ENCODE assay signal across 24 mouse cellular contexts in the genomic region with DNA sequence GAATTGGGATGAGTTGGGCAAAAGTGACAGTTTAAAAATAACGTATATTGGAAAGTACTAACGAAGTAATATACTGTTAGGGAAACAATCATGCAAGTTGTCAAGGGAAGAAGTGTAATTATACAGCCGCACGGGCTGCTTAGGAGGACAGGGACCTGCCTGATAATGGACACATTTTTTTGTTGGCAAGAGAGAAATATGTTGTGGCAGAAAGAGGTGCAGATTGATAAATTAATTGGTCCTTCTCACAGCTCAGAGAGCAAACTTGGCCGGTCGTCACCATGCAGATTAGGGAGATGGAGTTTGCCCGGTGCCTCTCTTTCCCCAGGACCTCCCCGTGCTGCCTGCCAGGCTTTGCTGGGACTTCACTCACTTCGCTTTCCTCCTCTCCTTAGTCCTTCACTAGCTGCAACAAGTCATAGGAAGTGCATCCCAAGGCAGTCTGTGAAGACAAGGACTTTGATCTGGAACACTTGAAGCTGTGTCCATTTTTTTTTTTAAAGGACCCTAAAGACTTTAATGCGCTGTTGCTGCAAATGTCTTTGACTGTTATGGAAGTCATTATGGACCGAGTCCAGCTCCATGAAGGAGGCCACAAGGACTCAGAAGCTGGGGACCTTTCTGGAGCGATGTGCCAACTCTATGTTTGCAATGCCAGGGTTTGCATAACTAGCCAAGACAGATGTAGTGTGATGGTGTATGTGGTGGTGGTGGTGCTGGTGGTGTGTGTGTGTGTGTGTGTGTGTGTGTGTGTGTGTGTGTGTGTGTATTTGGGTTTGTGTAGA.
DNase-seq lines count a peak whose midpoint lies in the region; ATAC-seq and TF ChIP-seq lines count a peak whose summit lies in the region.
"Had no signal": no experiment of that assay in that cellular context is flagged by ENCODE, and none has a peak within 500 bp of the region (broad histone marks: within the 10 kb centered on the region; RNA-seq: fewer than 3 reads in every experiment).

No protein-coding gene starts in this region.

- no peak overlapping the region for H3K4me2 ChIP-seq in lung, postnatal 0 days (replicated peaks; ENCODE audit: low read depth, low read length)
- H3K4me2 ChIP-seq: embryonic facial prominence, embryonic 15.5 days; heart, embryonic 12.5 days; kidney, embryonic 15.5 days; liver, embryonic 15.5 days; midbrain, embryonic 13.5 days had no signal

- no peak for TF ChIP-seq CTCF in kidney, adult 2 months (conservative IDR thresholded peaks at IDR 0.05; ENCODE audit: insufficient read depth, insufficient read length, low read depth, low read length)
- TF ChIP-seq CTCF in lung, postnatal 0 days (IDR thresholded peaks at IDR 0.05), result no peak
- no peak for TF ChIP-seq CTCF in lung, adult 2 months (IDR thresholded peaks at IDR 0.05; ENCODE audit: insufficient read depth, low read length)

- 81% methylated on average over 12 of the region's 12 CpGs for WGBS in kidney, adult 2 months
- WGBS in lung, postnatal 0 days, result 50% methylated on average over 12 of the region's 12 CpGs
- 80% methylated on average over 12 of the region's 12 CpGs for whole genome bisulfite sequencing in lung, adult 2 months

- H3K27me3 ChIP-seq in kidney, adult 2 months (replicated peaks; ENCODE audit: control insufficient read depth, insufficient read depth, low read length), result no peaks in the 10 kb centered on the region
- no peaks in the 10 kb centered on the region for H3K27me3 ChIP-seq in lung, postnatal 0 days (replicated peaks; ENCODE audit: insufficient read depth, low read length)
- H3K27me3 ChIP-seq: embryonic facial prominence, embryonic 15.5 days; heart, embryonic 12.5 days; liver, embryonic 15.5 days; megakaryocyte, embryonic 14.5 days had no signal

- no peaks in the 10 kb centered on the region for H3K9me3 ChIP-seq in lung, postnatal 0 days (ENCODE audit: low read length)
- H3K9me3 ChIP-seq: embryonic facial prominence, embryonic 15.5 days; heart, embryonic 12.5 days; kidney, embryonic 15.5 days; limb, embryonic 10.5 days; liver, embryonic 15.5 days; megakaryocyte, embryonic 14.5 days; midbrain, embryonic 13.5 days had no signal

- no peaks in the 10 kb centered on the region for H3K4me1 ChIP-seq in kidney, adult 2 months (ENCODE audit: control insufficient read depth, insufficient read depth, low read length)
- H3K4me1 ChIP-seq in lung, postnatal 0 days (ENCODE audit: insufficient read depth, low read depth, low read length), result no peaks in the 10 kb centered on the region
- peaks cover 2% of the 10 kb centered on the region; the same call in 1 of the 2 replicates for H3K4me1 ChIP-seq in lung, adult 2 months (ENCODE audit: control insufficient read depth, insufficient read depth, low read length)
- H3K4me1 ChIP-seq: heart, embryonic 12.5 days; kidney, embryonic 15.5 days; liver, embryonic 15.5 days; megakaryocyte, embryonic 14.5 days; midbrain, embryonic 13.5 days had no signal

- ATAC-seq in lung, postnatal 0 days, result peak; percentile 76
- ATAC-seq: hindbrain, postnatal 0 days; intestine, embryonic 16.5 days; midbrain, embryonic 13.5 days had no signal

- DNase-seq in adrenal gland, postnatal 14 days, result peak; percentile 26
- no peak for DNase-seq in adrenal gland, postnatal 36 days
- peak; percentile 39 for DNase-seq in kidney, adult 2 months
- no peak for DNase-seq in kidney, adult 8-10 months
- DNase-seq in lung, postnatal 0 days (ENCODE audit: low spot score), result peak; percentile 51
- DNase-seq in lung, adult 2 months, result no peak
- no peak for DNase-seq in gastrocnemius, adult 18-20 months (ENCODE audit: low spot score)
- DNase-seq: cerebellum, adult 2 months; gastrocnemius, postnatal 14 days; heart, adult 18-20 months; heart, postnatal 14 days; liver; thymus, adult 2 months; thymus, postnatal 4 days had no signal

- no peak for TF ChIP-seq POLR2A in kidney, adult 2 months (IDR thresholded peaks at IDR 0.05; ENCODE audit: low read depth, low read length)
- no peak for TF ChIP-seq POLR2A in lung, adult 2 months (IDR thresholded peaks at IDR 0.05; ENCODE audit: borderline replicate concordance, extremely low read depth, low read depth, low read length)

- H3K4me3 ChIP-seq in kidney, adult 2 months (ENCODE audit: insufficient read depth, low read depth, low read length), result no peak overlapping the region
- H3K4me3 ChIP-seq in lung, postnatal 0 days (ENCODE audit: low read depth, low read length), result no peak overlapping the region
- H3K4me3 ChIP-seq in lung, adult 2 months (replicated peaks; ENCODE audit: extremely low read depth, low read depth, low read length), result no peak overlapping the region
- H3K4me3 ChIP-seq: embryonic facial prominence, embryonic 15.5 days; heart, embryonic 12.5 days; kidney, embryonic 15.5 days; limb, embryonic 10.5 days; liver, embryonic 15.5 days; megakaryocyte, embryonic 14.5 days; midbrain, embryonic 13.5 days had no signal

- H3K9ac ChIP-seq in lung, postnatal 0 days (replicated peaks; ENCODE audit: low read depth), result no peak overlapping the region
- H3K9ac ChIP-seq: embryonic facial prominence, embryonic 15.5 days; heart, embryonic 12.5 days; kidney, embryonic 15.5 days; liver, embryonic 15.5 days; midbrain, embryonic 13.5 days had no signal

- no peak overlapping the region for H3K27ac ChIP-seq in kidney, adult 2 months (ENCODE audit: insufficient read depth, low read depth, low read length)
- no peak overlapping the region for H3K27ac ChIP-seq in lung, postnatal 0 days (ENCODE audit: low read length)
- H3K27ac ChIP-seq: embryonic facial prominence, embryonic 15.5 days; hindbrain, postnatal 0 days; kidney, embryonic 15.5 days; limb, embryonic 10.5 days; liver, embryonic 15.5 days; midbrain, embryonic 13.5 days; stomach, postnatal 0 days had no signal

- H3K36me3 ChIP-seq in kidney, adult 2 months (ENCODE audit: control insufficient read depth, insufficient read depth, low read length), result no peaks in the 10 kb centered on the region
- no peaks in the 10 kb centered on the region for H3K36me3 ChIP-seq in lung, postnatal 0 days (ENCODE audit: insufficient read depth, low read length)
- H3K36me3 ChIP-seq: embryonic facial prominence, embryonic 15.5 days; heart, embryonic 12.5 days; kidney, embryonic 15.5 days; limb, embryonic 10.5 days; liver, embryonic 15.5 days; midbrain, embryonic 13.5 days had no signal

- peak; percentile 36; the same call in 1 of the 2 replicates for TF ChIP-seq EP300 in lung, postnatal 0 days (IDR thresholded peaks at IDR 0.05)

Comparison
In these comparisons a context has a peak if more than half of its experiments do, and no peak if none do; other contexts are left out.
1. DNase-seq: peak in adrenal gland, postnatal 14 days (single experiment), kidney, adult 2 months (single experiment) and lung, postnatal 0 days (single experiment); none in adrenal gland, postnatal 36 days (0 of 2), kidney, adult 8-10 months (0 of 2), lung, adult 2 months (single experiment) and gastrocnemius, adult 18-20 months (single experiment).